Mouse (Mus musculus) monocyte, adult 5-6 weeks (primary cell): Measurements from ENCODE around the gene Itm2b. TPM values are rescaled to one million over a fixed set of nuclear protein-coding genes. Genes with fewer than 3 reads are reported as not detected.
A peak's percentile ranks its signal among the peaks of the same experiment; 100 is the strongest.

Experiments used
- ATAC-seq: fragments of 153-309, 156-312 bp; replicated peaks from 2 replicates; pipeline ENCODE4 v1.8.0; 2017; ENCODE audit warnings: mild to moderate bottlenecking; ENCODE audit not compliant: low TSS enrichment, insufficient number of reproducible peaks, severe bottlenecking, poor library complexity, low FRiP score
- total RNA-seq: library from RNA; stranded (forward); fragments of 200-1000, 200-491, 200-594 nt; gene quantifications from 3 replicates; pipeline ENCODE4 v1.2.3, GENCODE M21; 2017

The Itm2b gene
- total RNA-seq, 1 experiment from 2014 or later: 1,153 TPM

- ATAC-seq: no peak
These were observed 11.5 kb downstream of the Itm2b start for GRCm38 (mm10) chr14:73373606-73374005.

DNA sequence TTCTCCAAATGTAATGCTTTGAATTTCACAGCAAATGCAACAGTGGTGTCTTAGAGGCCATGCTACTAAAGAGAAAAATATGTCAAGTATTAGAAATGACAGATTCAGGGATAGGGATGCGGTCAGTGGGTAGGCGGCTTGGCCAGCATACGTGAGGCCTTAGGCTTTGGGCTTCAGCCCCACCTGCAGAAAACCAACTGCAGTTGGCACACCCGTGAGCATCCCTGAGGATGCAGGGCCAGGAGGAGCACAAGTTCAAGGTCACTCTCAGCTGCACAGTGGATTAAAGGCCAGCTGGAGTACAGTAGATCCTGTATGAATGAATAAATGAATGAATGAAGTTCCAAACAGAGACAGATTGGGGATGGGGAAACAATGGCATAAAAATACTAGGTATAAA lies 12.1 kb downstream of the Itm2b start:
- ATAC-seq: no peak

DNA sequence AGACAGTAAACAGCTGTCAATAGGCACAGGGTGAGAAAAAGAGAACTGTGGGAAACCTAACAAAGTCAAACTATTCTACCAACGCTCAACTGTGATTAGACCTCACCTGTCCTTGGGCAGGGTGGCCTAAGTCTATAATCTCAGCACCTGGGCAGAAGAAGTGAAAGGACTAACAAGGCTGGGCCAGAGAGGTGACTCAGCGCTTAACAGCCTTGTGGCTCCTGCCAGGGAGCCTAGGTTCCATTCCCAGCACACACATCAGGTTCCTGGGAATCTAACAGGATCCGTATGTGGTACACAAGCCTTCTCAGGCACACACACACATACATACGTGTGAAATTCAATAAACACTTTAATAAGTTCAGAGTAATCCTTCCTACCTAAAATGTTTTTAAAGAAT lies 13.5 kb downstream of the Itm2b start:
- no peak for ATAC-seq

GRCm38 (mm10) chr14:73370695-73371372 lies 14.3 kb downstream of the Itm2b start:
- no peak for ATAC-seq

DNA sequence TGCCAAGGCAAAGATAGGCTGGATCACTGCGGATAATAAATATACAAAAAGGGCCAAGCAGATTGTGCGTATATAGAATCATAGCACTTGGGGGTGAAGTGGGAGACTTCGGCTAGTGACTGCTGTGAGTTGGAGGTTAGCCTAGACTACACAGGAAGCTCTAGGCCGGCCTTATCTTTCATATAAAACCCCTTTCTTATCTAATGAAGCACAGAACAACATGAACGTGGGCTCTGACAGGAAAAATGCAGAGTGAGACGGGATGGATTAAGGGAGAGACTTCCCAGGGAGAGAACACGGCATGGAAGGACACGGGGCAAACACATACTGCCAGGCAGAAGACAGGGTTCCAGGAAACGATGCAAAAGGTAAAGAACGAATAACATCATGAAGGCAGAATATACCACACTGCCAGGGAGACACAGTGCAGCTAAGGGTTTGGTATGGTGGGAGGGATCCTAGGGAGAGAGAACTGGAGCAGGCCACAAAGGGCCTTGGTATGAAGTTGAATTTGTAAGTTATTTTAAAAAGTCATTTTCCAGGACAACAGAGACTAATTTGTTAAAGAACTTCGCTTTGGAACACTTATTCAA lies 14.9 kb downstream of the Itm2b start:
- no peak for ATAC-seq

DNA sequence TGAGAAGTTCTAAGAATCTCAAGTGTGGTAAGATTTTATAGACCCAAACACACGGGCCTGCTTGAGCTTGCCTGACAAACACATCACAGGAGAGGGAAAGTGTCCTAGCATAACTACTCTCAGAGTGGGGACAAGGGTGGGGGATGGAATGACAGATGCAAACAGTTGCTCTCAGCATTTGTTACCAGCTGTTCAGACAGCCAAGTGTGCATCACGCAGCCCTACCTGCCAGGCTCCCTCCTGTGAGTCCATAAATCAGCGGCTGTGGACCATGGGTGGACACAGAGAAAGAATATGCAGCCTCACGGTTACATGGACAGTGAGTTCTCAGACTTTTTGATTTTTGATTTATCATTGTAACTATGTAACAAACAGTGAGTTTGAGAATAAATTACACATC lies 15.5 kb downstream of the Itm2b start:
- no peak for ATAC-seq

DNA sequence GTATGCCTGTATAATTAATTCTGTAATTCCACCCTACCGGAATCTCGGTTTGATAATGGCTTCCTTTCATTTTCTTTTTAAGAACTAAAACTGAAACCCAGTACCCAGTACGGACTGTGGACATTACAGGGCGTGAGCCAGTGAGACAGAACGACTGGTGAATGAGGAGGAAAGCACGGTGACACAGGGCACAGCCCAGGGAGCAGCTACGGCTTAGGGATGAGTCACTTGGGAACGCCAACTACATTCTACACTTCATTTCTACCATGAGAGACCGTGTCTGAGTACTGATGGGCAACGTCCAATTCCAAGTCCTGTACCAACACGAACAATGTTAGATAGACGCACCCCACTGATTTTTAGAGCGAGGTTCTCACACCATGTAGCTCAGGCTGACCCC lies 16.1 kb downstream of the Itm2b start:
- no peak for ATAC-seq

DNA sequence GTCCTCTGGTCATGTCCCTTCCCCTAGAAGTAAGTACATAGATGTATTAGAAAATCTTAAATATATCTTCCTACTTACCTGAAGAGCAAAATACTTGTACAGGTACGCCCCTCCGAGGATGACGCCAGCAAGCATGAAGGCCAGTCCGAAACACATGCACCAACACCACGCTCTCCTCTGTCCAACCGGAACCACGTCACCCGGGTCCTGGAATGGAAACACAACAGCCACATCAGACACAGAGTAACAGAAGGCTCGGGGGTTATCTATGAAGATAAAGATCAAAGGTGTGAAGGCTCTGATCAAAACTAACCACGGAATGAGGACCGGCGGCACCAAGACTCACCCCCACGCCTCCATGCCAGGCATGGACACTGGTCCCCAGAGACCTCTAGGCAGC lies 16.9 kb downstream of the Itm2b start:
- ATAC-seq: 0 out of 2 replicates have a peak, but pooled peaks have one; percentile 20

DNA sequence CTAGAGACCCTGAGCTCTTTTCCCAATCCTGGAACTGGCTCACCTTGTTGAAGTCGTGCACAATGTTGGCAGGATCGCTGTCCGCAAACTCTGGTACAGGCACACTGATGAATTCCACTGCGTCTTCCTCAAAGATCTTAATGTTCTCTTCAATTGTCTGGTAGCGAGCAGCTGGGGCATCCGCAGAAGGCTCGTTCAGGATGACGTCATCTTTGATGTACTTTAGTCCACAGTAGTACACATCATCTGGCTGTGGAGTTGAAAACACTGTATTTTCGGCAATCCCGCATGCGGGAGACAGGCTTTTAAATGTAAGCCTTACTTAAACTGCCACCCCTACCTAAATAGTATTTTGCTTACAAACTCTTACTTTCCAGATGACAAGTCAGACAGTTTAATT lies 18.8 kb downstream of the Itm2b start:
- ATAC-seq: no peak

DNA sequence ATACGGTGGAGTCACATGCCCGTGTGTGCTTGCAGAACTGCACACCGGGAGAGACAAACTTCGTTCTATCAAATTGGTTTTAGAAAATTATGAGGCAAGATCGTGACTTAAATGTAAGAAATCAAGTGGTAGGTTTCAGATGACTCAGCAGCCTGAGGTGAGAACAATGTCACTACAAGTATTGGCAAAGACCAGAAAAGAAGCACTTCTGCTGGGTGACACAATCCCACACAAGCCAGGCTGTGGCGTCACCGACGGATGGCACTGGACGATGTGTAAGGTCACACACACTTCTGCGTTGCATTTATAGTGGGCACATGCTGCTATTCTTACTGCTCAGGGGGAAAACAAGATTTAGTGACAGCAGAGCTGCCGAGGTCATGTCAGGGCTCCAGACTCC lies 21.3 kb downstream of the Itm2b start:
- ATAC-seq: no peak

- no peak for ATAC-seq
These were observed 30.4 kb downstream of the Itm2b start for GRCm38 (mm10) chr14:73354700-73355099.

DNA sequence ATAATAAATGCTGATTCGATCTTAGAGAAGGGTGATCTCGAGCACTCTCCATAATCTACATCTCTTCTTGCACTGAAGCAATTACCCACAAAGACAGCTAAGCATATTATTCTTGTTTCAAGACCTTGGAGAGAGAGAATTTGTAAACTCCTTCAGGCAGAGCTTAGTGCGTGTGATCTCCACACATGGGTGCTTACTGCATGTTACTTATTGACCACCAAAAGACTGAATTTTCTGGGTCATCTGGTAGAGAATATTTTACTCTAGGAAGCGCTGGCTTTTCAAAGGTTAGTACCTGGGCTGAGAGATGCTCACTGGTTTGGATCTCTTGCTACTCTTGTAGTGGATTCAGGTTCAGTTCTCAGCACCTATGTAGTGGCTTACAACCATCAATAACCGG lies 34.0 kb downstream of the Itm2b start:
- no peak for ATAC-seq

DNA sequence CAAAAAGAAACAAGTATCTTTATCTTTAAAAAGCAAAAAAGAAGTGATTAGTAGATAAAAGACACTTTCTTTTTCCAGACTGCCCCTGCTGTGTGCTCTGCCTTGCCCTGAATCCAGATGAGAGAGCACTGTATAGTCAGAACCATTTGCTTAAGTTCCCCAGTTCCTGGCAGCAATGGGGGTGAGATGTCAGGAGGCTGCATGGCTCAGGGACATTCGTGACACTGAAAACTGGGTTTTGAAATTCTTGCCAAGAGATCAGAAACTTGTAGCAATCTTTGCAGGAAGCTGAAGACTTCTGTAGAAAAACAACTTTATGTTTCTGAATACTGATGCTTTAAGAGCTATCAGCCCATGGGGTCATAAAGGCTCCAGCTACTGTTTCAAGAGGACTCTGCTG lies 35.1 kb downstream of the Itm2b start:
- no peak for ATAC-seq

- ATAC-seq: no peak
These were observed 35.9 kb downstream of the Itm2b start for GRCm38 (mm10) chr14:73349061-73349670.

GRCm38 (mm10) chr14:73347302-73347701 lies 37.8 kb downstream of the Itm2b start:
- ATAC-seq: no peak

DNA sequence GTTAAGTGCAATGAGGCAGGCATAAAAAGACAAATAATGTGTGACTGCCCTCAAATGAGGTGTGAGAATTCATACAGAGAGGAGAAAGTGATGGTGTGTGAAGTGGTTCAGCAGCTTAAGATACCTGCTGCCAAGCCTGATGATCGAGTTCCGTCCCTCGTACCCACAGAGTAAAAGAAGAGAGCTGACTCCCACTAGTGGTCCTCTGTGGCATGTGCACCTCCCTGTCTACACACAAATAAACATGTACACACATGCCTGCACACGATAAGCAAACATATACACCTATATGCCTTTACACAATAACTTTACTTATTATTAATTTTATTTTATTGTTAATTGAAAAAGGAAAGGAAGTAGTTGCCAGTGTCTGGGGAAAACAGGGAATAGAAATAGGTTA lies 39.5 kb downstream of the Itm2b start:
- ATAC-seq: no peak

DNA sequence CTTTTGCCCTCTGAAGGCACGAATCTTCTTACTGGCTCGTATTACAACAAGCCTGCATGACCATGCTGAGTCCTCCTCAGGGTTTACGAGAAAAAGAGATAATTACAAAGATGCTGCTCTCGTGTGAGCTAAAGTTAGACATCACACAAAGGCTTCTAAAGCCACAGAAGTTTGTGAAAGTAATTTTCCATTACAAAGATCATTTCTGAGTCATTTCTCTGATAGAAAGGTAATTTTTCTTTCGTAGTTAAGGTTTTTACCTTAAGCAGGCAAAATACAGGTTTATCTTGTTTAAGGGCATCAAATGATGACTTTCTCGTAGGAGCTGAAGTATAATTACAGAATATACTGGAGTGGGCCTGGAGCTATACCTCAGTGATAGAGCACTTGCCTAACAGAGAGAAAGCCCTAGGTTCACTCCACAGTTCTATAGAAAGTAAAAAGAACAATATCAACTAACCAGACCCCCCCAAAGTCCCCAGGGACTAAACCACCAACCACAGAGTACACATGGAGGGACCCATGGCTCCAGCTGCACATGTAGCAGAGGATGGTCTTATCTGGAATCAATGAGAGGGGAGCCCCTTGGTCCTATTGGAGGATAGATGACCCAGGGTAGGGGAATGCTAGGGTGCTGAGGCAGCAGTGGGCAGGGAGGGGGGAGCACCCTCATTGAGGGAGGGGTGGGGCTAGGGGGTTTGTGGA lies 44.9 kb downstream of the Itm2b start:
- no peak for ATAC-seq

DNA sequence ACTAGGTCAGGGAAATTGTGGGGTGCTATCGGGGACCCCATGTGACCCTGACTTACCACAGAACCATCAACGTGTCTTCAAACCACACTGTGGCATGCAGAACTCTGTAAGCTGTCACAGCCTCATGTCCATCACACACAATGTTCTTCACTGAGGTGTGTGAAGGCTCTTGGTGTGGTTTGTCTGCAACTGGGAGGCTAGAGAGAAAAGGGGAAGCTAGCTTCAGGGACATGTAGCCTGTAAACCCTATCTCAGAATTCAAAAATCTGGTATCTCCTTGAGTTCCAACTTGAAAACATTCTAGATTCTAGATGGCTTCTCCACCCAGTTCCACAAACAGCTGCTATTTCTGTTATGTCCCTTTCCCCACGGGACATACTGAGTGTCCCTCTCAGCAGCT lies 45.5 kb downstream of the Itm2b start:
- 0 out of 2 replicates have a peak, but pooled peaks have one; percentile 38 for ATAC-seq

DNA sequence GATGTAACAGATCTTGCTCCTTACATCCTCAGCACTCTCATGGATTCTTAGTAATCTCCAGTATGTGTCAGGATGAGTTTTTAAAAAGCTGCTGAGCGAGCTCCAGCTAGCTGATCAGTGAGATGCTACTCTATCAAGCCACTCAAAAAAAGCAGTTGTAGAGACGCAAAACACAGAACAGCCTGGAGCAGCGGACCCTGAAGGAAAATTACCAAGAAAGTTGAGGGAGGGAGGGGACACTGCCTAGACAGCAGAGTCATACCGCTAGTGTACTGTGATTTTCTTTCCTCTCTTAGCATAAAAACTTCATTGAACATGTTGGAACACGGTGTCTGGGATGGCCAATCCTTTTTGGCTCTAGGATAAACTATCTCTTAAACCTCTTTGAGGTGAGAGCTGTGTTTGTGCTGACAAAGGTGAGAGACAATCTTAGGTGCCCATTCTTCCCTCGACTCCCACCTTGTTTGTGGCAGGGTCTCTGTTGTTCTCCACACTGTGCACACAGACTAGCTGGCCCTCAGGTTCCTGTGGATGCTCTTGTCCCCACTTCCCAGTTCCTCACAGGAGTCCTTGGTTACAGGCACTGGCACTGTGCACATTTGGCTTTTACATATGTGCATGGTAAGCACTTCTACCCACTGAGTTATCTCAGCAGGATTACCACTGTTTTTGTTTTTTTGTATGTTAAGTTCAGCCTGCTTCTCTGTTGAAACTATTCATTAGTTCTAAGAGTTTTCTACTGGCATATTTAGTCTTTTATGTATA lies 48.6 kb downstream of the Itm2b start:
- no peak for ATAC-seq
